ENCODE assay signal across 17 mouse cellular contexts in genomic region chr4:41133529-41134291, GRCm38 (mm10). TPM values are rescaled to one million over a fixed set of nuclear protein-coding genes. Genes with fewer than 3 reads are reported as not detected.
DNase-seq lines count a peak whose midpoint lies in the region; ATAC-seq and TF ChIP-seq lines count a peak whose summit lies in the region.
"Had no signal": no experiment of that assay in that cellular context is flagged by ENCODE, and none has a peak within 500 bp of the region (broad histone marks: within the 10 kb centered on the region; RNA-seq: fewer than 3 reads in every experiment).

No protein-coding gene starts in this region.

- intact Hi-C loops in gastrocnemius, adult 2 months (cut with DNase I), result loop anchor here (2.0 to 5.0 kb wide), 2 partner anchors 31 to 259 kb away; no protein-coding TSS in a partner anchor
- intact Hi-C loops in heart, postnatal 36 days (cut with DNase I), result no loop called here

- no peak for TF ChIP-seq POLR2A in testis, adult 2 months (IDR thresholded peaks at IDR 0.05; ENCODE audit: control insufficient read depth, low read depth, low read length)

- 0 out of 2 replicates have a peak overlapping the region, but pooled peaks have one; percentile 4 for H3K27ac ChIP-seq in gastrocnemius, adult 2 months
- no peak overlapping the region for H3K27ac ChIP-seq in testis, adult 2 months (ENCODE audit: control insufficient read depth, insufficient read depth, low read depth, low read length)
- H3K27ac ChIP-seq in liver, embryonic 11.5 days (ENCODE audit: low read depth, low read length), result peak overlapping the region; percentile 36

- no peak for DNase-seq in gastrocnemius, adult 2 months
- no peak for DNase-seq in gastrocnemius, postnatal 4 days (ENCODE audit: low spot score in 2 of 2)
- no peak for DNase-seq in testis, postnatal 10 days (ENCODE audit: low spot score)
- no peak for DNase-seq in liver, embryonic 11.5 days (ENCODE audit: low spot score)
- no peak for DNase-seq in cerebellum, postnatal 14 days
- DNase-seq in heart, postnatal 36 days, result no peak
- DNase-seq: lung, postnatal 14 days had no signal

- peaks cover 8% of the 10 kb centered on the region for H3K4me1 ChIP-seq in testis, adult 2 months (ENCODE audit: control insufficient read depth, insufficient read depth, low read length)
- H3K4me1 ChIP-seq in liver, embryonic 11.5 days (replicated peaks; ENCODE audit: control insufficient read depth, insufficient read depth, low read length), result peaks cover 28% of the 10 kb centered on the region

- H3K27me3 ChIP-seq in testis, adult 2 months (ENCODE audit: control insufficient read depth, insufficient read depth, low read length), result no peaks in the 10 kb centered on the region
- H3K27me3 ChIP-seq in liver, embryonic 11.5 days (replicated peaks; ENCODE audit: control insufficient read depth, insufficient read depth, low read length), result no peaks in the 10 kb centered on the region
- H3K27me3 ChIP-seq: embryonic facial prominence, embryonic 15.5 days; hindbrain, embryonic 15.5 days; kidney, embryonic 15.5 days; midbrain, embryonic 15.5 days; neural tube, embryonic 13.5 days had no signal

- no peak for TF ChIP-seq CTCF in gastrocnemius, adult 2 months (IDR thresholded peaks at IDR 0.05)
- TF ChIP-seq CTCF in testis, adult 2 months (IDR thresholded peaks at IDR 0.05; ENCODE audit: control insufficient read depth, insufficient read depth, insufficient replicate concordance, low read depth, low read length), result no peak

- H3K4me2 ChIP-seq in liver, embryonic 11.5 days, result 0 out of 2 replicates have a peak overlapping the region, but pooled peaks have one; percentile 8

- H3K9me3 ChIP-seq in liver, embryonic 11.5 days (ENCODE audit: control insufficient read depth, low read length), result no peaks in the 10 kb centered on the region
- H3K9me3 ChIP-seq: embryonic facial prominence, embryonic 15.5 days; G1E; hindbrain, embryonic 15.5 days; kidney, embryonic 15.5 days; midbrain, embryonic 15.5 days; neural tube, embryonic 13.5 days had no signal

- H3K9ac ChIP-seq in liver, embryonic 11.5 days (ENCODE audit: low read depth, low read length), result no peak overlapping the region

- ATAC-seq in liver, embryonic 11.5 days (replicated peaks; ENCODE audit: low FRiP score), result no peak; the same call in 1 of the 2 replicates
- ATAC-seq in cerebellum, adult (ENCODE audit: insufficient number of reproducible peaks, low FRiP score, low TSS enrichment), result no peak
- ATAC-seq: midbrain, embryonic 15.5 days had no signal

- no peak overlapping the region for H3K4me3 ChIP-seq in gastrocnemius, adult 2 months
- H3K4me3 ChIP-seq in testis, adult 2 months (ENCODE audit: control insufficient read depth, low read depth, low read length), result peak overlapping the region; percentile 54
- no peak overlapping the region for H3K4me3 ChIP-seq in liver, embryonic 11.5 days (ENCODE audit: low read depth, low read length)

- H3K36me3 ChIP-seq in testis, adult 2 months (ENCODE audit: control insufficient read depth, insufficient read depth, low read length), result no peaks in the 10 kb centered on the region
- H3K36me3 ChIP-seq in liver, embryonic 11.5 days (ENCODE audit: control insufficient read depth, insufficient read depth, low read length), result peaks cover 3% of the 10 kb centered on the region; the same call in 1 of the 2 replicates
- H3K36me3 ChIP-seq: hindbrain, embryonic 15.5 days; midbrain, embryonic 15.5 days had no signal

- WGBS in liver, embryonic 11.5 days, result 72% methylated on average over 6 of the region's 6 CpGs

RNA-seq across cellular contexts. Expression of gene Ube2r2, which starts 1.8 kb away (rescaled TPM):
- total RNA-seq in gastrocnemius, adult 2 months (2021), result 100 to 1,000 TPM; 152 to 193 TPM
- 10 to 100 TPM; 97.5 to 98.5 TPM for total RNA-seq in gastrocnemius, postnatal 4 days (2021)
- 17.7 and 18.8 TPM in 2 replicates for polyA plus RNA-seq in testis, adult 2 months (2012; rRNA removed)
- 46.7 and 49.2 TPM in 2 replicates for polyA plus RNA-seq in liver, embryonic 11.5 days (2014; fragmentation: Nextera tagmentation; extraction: Ambion mirVana)
- total RNA-seq in heart, postnatal 36 days (2021), result 100 to 1,000 TPM; 136 to 137 TPM

RNA-seq across cellular contexts. Expression of gene Nol6, which starts 9.5 kb away (rescaled TPM):
- 10 to 100 TPM; 13.9 to 17.5 TPM for total RNA-seq in gastrocnemius, adult 2 months (2021)
- total RNA-seq in gastrocnemius, postnatal 4 days (2021), result 10 to 100 TPM; 23.4 to 26.8 TPM
- 14.0 and 15.9 TPM in 2 replicates for polyA plus RNA-seq in testis, adult 2 months (2012; rRNA removed)
- 35.8 and 39.8 TPM in 2 replicates for polyA plus RNA-seq in liver, embryonic 11.5 days (2014; fragmentation: Nextera tagmentation; extraction: Ambion mirVana)
- total RNA-seq in heart, postnatal 36 days (2021), result 10 to 100 TPM; 14.8 to 15.8 TPM

RNA-seq across cellular contexts. Expression of gene Aqp3, which starts 35.7 kb away (rescaled TPM):
- not detected for total RNA-seq in gastrocnemius, adult 2 months (2021)
- total RNA-seq in gastrocnemius, postnatal 4 days (2021), result under 1 TPM in 1 of 2 experiments, not detected in 1; 0.49 TPM
- 5.2 and 6.7 TPM in 2 replicates for polyA plus RNA-seq in testis, adult 2 months (2012; rRNA removed)
- 12.7 and 15.7 TPM in 2 replicates for polyA plus RNA-seq in liver, embryonic 11.5 days (2014; fragmentation: Nextera tagmentation; extraction: Ambion mirVana)
- total RNA-seq in heart, postnatal 36 days (2021), result not detected
- total RNA-seq: common myeloid progenitor, adult 5-6 weeks; left cerebral cortex, adult 18-20 months had no signal
